Mouse (Mus musculus) frontal cortex, postnatal 25 days (tissue): ENCODE measurements at regions not wholly inside any gene's neighbourhood (a gene's known extent, or its start where the extent isn't known, plus 50 kb on each side); places are given as distances from the start of the nearest gene placed in this dataset.

ENCODE experiments used
- DNase-seq, 2 experiments: peaks; one replicate each; pipeline ENCODE4 v3.0.0; 2022; ENCODE audit warnings: low spot score in 2 of 2

GRCm38 (mm10) chr4:131014301-131015081 is 70.3 kb downstream of the Matn1 start:
- no peak for DNase-seq

- no peak for DNase-seq
These were observed 71.0 kb downstream of the Matn1 start for GRCm38 (mm10) chr4:131015156-131015555.

- no peak for DNase-seq
These were observed 79.4 kb downstream of the Matn1 start for GRCm38 (mm10) chr4:131023601-131024000.

- DNase-seq: no peak
These were observed 92.1 kb downstream of the Matn1 start for GRCm38 (mm10) chr4:131036292-131036691.

- no peak for DNase-seq
These were observed 93.0 kb downstream of the Matn1 start for GRCm38 (mm10) chr4:131037179-131037578.

- no peak for DNase-seq
These were observed 95.5 kb downstream of the Matn1 start for GRCm38 (mm10) chr4:131039686-131040085.

GRCm38 (mm10) chr4:131041210-131041609 is 97.0 kb downstream of the Matn1 start:
- no peak for DNase-seq

- DNase-seq: peak in 1 of 2 experiments; percentile 6
These were observed 101.9 kb downstream of the Matn1 start for GRCm38 (mm10) chr4:131046101-131046500.

- DNase-seq: peak in 1 of 2 experiments; percentile 40
These were observed 102.9 kb downstream of the Matn1 start for GRCm38 (mm10) chr4:131046969-131047650.

- DNase-seq: no peak
These were observed 112.1 kb downstream of the Matn1 start for GRCm38 (mm10) chr4:131056293-131056692.

- DNase-seq: no peak
These were observed 115.4 kb downstream of the Matn1 start for GRCm38 (mm10) chr4:131059572-131059971.

GRCm38 (mm10) chr4:131060191-131060680 is 116.1 kb downstream of the Matn1 start:
- no peak for DNase-seq

- no peak for DNase-seq
These were observed 116.5 kb downstream of the Matn1 start for GRCm38 (mm10) chr4:131060706-131061105.

- no peak for DNase-seq
These were observed 118.4 kb downstream of the Matn1 start for GRCm38 (mm10) chr4:131062592-131062991.

GRCm38 (mm10) chr4:131066186-131066939 is 122.2 kb downstream of the Matn1 start:
- DNase-seq: no peak

- no peak for DNase-seq
These were observed 126.4 kb downstream of the Matn1 start for GRCm38 (mm10) chr4:131070566-131070965.

GRCm38 (mm10) chr4:131072623-131073022 is 128.4 kb downstream of the Matn1 start:
- DNase-seq: no peak

GRCm38 (mm10) chr4:131073420-131073819 is 129.2 kb downstream of the Matn1 start:
- no peak for DNase-seq

GRCm38 (mm10) chr4:131075326-131075932 is 131.2 kb downstream of the Matn1 start:
- DNase-seq: no peak

- DNase-seq: no peak
These were observed 132.4 kb downstream of the Matn1 start for GRCm38 (mm10) chr4:131076628-131077027.

- DNase-seq: no peak
These were observed 135.9 kb downstream of the Matn1 start for GRCm38 (mm10) chr4:131080113-131080512.

- DNase-seq: no peak
These were observed 139.2 kb downstream of the Matn1 start for GRCm38 (mm10) chr4:131083405-131083804.
